Mouse (Mus musculus) layer of hippocampus, adult 9-11 months (tissue): ENCODE measurements at regions not wholly inside any gene's neighbourhood (a gene's known extent, or its start where the extent isn't known, plus 50 kb on each side); places are given as distances from the start of the nearest gene placed in this dataset.

ENCODE experiments used
- DNase-seq: peaks from one replicate; pipeline ENCODE4 v3.0.0; 2022

DNA sequence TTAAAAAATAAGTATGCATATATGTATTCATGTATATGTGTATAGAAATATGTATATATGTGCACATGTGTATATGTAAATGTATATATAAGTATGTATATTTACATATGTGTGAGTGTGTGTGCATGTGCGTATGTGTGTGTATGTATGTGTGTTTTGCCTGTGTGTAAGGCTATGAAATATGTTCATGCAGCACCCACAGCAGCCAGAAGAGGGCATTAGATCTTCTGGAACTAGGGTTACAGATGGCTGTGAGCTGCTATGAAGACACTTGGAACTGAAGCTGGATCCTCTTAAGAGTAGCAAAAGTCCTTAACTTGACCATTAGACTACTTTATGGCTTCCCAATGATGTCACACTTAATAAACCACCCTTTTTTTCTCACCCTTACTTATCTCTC lies 166.2 kb upstream of the Nampt start:
- no peak for DNase-seq

DNA sequence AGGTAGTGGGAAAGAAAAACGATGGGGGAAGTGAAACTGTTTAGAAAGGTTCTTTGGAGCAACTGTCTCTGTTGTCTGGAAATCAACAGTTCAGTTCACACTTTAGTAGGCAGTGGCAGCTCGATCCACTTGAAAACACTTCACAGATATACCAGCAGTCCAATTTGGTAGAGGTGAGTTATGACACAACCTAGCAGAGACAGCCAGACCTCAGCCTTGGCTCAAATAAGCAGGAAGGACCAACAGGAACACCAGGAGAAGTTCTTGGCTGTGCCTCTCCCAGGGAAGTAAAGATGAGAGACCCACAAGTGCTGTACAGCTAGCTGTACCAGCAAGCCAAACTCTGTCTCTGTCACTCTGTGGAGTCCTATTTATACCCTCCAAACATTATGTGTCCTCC lies 163.2 kb upstream of the Nampt start:
- DNase-seq, result no peak

DNA sequence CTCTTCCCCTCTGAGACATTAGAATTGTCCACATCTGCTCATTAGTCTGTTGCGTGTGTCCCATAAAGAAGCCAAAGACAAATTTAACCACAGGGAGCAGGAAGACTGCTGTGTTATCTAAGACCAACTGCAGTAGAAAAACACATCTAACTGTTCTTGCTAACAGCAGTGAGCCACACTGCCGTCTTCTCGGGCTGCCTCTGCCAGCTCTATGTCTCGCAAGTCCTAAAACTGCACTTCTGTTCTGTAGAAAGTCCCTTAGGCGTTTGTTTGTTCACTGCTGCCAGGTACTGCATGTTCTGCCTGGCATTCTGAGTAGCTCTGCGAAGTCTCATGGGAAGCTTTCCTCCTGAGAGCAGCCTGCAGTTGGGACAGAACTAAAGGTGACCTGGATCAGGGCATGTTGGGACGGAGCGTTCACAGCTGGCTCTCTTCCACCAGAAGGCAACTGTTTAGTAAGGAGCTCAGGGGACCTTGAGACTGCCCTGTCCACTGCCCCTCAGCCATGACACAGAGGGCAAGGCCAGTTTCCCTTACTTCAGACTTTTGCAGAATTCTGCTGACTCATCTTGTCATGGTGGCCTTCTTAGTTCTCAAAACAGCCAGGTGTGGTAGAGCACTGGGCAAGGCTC lies 157.4 kb upstream of the Nampt start:
- no peak for DNase-seq

GRCm38 (mm10) chr12:32666040-32666439 lies 153.3 kb upstream of the Nampt start:
- DNase-seq, result no peak

DNA sequence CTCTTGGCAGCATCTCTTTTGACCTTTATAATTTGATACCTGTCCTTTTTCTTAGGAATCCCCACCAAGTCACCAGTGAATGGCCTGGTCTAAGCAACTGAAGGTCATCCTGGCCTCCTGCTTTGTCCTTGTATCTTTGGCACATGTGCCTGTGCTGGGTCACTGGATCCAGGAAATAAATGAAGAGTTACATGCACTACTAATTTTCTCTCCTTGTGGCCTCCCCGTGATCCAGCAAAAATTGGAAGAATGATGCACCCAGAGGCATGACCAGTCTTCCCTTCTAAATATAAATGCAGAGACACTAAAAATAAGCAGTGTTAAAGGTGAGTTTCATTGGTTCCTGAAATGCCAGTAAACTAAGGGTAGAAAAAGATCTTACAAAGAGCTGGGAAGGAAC lies 141.4 kb upstream of the Nampt start:
- no peak for DNase-seq

DNA sequence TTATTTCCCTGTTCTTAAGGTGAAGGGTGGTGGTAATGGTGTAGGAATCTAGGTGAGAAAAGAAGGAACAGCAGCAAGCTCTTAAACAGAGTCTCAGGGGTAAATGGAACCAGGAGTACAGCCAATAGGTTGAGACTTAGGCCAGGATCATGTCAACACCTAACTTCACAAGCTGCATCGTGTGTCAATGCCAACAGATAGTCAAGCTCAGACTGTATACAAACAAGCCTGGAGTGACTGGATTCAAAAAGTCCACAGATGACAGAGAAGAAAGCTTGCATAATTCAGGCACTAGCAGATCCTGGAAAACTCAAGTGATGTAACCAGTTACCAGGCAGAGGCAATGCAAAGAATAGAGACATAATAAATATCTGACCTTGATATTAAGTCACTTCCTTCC lies 140.6 kb upstream of the Nampt start:
- DNase-seq, result no peak

DNA sequence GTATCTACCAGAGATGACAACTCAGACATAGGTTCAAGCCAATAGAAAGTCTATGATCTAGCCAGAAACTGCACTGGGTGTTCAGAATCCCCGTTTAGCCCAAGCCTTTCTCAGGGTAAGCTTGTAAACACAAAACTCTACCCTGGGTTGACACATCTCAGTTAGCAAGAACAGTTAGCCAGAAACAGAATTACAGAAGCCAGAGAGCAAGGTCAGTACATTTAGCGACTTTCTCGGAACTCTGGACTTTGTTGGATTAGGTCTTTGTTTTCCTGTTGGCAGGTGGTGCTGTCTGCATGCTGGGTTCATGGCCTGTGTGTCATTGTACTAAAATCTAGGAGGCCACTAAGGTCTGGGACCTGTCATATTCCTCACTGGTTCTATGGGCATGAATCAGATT lies 137.4 kb upstream of the Nampt start:
- no peak for DNase-seq

DNA sequence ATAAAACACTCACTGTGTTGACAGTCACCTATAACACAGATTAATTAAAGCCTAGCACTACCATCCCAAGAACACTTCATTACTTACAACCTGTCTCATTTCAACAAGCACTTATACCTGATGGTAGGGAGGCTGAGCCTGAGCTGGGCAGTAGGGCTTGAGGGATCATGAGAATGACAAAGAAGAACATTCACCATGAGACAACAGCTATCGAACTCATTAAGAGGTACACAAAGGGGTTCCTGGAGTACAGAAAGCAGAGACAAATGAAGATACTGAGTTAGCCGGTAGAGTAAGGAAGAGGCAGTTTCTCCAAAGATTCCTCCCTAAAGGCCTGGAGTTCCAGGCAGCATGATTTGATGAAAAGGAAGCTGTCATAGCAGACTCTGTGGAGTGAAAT lies 136.0 kb upstream of the Nampt start:
- no peak for DNase-seq

GRCm38 (mm10) chr12:32685788-32686385 lies 133.5 kb upstream of the Nampt start:
- DNase-seq, result no peak

DNA sequence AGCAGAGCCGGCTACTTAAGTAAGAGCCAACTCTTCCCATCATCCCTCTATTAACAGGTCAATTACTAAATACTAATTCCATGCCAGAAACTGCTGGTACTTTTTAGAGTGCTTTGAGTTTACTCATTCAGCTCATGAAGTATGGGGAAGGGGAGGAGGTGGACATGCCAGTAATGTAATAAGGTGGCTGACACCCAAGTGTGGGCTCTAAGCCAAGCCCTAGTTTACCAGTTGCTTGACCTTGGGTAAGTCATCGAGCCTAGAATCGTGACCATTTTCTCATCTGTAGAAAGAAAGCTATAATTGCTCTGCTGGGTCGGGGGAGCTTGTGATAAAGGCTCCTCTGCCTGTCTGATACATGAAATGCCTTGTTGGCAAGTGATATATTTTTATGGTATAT lies 130.0 kb upstream of the Nampt start:
- DNase-seq, result no peak

- DNase-seq, result no peak
These were observed 129.2 kb upstream of the Nampt start for GRCm38 (mm10) chr12:32690096-32690495.

GRCm38 (mm10) chr12:32692081-32692819 lies 127.1 kb upstream of the Nampt start:
- no peak for DNase-seq

DNA sequence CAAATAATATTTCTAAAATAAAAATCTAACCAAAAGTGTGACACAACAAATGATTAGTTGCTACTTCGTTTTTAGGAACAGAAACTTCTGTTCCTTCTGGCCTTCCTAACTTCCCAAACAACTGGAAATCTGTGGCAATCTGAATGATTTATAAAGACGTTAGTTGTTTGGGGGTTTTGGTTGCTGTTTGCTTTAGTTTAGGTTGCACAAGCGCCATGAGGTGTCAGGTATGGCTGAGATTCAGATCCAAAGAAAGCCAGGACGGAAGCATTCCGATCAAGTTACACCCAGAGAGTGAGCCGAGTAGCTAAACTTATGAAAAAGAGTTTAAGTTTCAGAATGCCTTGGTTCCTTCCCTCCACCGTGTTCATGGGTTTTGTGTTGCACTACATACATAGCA lies 126.4 kb upstream of the Nampt start:
- no peak for DNase-seq

- no peak for DNase-seq
These were observed 125.7 kb upstream of the Nampt start for GRCm38 (mm10) chr12:32693678-32694077.

- DNase-seq, result no peak
These were observed 122.5 kb upstream of the Nampt start for GRCm38 (mm10) chr12:32696832-32697231.

GRCm38 (mm10) chr12:32709188-32709587 lies 110.2 kb upstream of the Nampt start:
- DNase-seq, result no peak

DNA sequence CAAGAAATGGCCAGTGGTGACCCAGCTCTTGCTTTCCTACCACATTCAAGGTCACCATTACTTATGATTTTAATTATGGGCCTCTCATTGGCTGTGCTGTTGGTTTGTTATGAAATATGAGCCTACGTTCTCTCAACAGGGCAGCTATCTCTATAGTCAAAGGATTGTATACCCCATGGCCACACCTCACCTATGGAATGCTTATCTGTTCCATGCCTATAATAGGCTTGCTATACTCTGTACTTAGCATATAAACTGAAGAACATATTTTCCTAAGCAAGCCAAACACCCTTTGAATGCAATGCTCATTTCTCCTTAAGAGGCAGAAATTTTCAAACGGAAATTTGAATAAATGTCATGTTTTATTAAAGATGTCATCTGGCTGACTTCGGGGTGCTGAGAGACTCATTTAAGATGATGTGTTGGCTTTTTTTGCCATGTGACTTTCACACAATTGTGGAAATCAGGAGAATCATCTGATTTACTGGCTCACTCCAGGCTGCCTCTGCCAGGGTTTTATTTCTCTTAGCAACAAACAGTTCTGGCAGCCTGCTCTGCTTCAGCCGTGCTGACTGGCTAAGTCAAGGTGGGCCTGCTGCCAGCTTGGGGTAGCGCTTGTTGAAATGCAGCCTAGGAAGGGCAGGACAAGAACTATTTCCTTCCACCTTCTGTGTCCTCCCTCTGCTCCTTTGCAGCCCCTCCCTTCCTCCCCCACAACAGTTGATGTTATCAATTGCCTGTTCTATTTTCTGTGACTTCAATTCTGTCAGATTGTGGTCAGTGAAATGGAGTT lies 102.0 kb upstream of the Nampt start:
- peak; percentile 94 for DNase-seq

- peak; percentile 58 for DNase-seq
These were observed 100.1 kb upstream of the Nampt start for GRCm38 (mm10) chr12:32719203-32719602.

DNA sequence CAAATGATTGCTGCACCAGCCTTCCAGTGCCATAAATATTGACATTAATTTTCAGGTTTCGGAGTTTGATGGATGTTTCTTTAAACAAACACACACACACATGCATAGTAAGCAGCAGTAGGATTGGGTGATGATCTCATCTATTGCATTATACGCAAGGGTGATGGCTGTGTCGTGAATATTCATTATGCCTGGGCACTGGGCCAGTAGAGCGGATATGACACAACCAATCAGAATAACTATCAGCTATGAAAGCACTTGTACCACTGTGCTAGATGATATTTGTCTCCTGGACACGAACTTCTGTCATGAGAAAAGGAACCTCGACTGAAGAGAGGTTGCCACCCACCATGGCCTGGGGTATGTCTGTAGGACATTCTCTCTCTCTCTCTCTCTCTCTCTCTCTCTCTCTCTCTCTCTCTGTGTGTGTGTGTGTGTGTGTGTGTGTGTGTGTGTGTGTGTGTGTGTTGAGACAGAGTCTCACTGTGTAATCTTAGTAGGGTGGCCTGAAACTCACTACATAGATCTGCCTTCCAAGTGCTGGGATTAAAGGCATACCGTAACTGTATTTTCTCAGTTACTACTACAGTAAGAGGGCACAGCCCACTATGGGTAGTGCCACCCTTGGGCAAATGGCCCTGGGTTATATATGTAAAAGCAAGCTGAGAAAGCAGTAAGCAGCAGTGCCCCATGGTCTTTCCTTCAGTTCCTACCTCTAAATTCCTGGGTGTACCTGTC lies 94.7 kb upstream of the Nampt start:
- DNase-seq, result peak; percentile 38

DNA sequence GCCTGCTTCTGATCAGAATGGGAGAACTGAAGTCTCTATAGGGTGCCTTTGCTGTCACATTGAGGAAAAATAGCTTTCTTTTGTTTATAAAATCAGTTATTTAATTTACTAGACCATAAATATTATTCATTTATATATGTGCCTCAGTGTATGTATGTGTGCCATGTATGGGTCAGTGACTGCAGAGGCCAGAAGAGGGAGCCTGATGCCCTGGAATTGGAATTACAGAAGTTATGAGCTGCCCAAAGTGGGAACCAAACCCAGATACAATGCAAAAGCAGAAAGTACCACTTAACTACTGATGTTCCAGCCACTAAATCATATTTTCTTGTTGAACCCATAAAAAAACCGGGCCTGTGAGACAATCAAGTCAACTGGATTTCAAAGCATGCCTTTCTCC lies 91.8 kb upstream of the Nampt start:
- DNase-seq, result no peak

GRCm38 (mm10) chr12:32728425-32728824 lies 90.9 kb upstream of the Nampt start:
- DNase-seq, result no peak

- no peak for DNase-seq
These were observed 84.1 kb upstream of the Nampt start for GRCm38 (mm10) chr12:32735224-32735623.

- DNase-seq, result no peak
These were observed 77.9 kb upstream of the Nampt start for GRCm38 (mm10) chr12:32741465-32741864.
